9 mouse cellular contexts compared by ENCODE assay signal in genomic region chr3:69238141-69238851, GRCm38 (mm10). TPM values are rescaled to one million over a fixed set of nuclear protein-coding genes. Genes with fewer than 3 reads are reported as not detected.
DNase-seq lines count a peak whose midpoint lies in the region; TF ChIP-seq lines count a peak whose summit lies in the region.
"Had no signal": no experiment of that assay in that cellular context is flagged by ENCODE, and none has a peak within 500 bp of the region (broad histone marks: within the 10 kb centered on the region; RNA-seq: fewer than 3 reads in every experiment).

No protein-coding gene starts in this region.

- TF ChIP-seq CTCF in spleen, adult 2 months (IDR thresholded peaks at IDR 0.05; ENCODE audit: extremely low read depth, insufficient read depth, insufficient read length, insufficient replicate concordance), result no peak

- H3K4me3 ChIP-seq in heart, embryonic 10.5 days, result no peak overlapping the region
- no peak overlapping the region for H3K4me3 ChIP-seq in spleen, adult 2 months (ENCODE audit: extremely low read depth, insufficient read depth, insufficient read length)
- H3K4me3 ChIP-seq: megakaryocyte, embryonic 14.5 days had no signal

- no peaks in the 10 kb centered on the region for H3K27me3 ChIP-seq in heart, embryonic 10.5 days (ENCODE audit: insufficient read depth, poor library complexity, severe bottlenecking)
- H3K27me3 ChIP-seq in spleen, adult 2 months (ENCODE audit: control insufficient read depth, insufficient read depth, low read length), result no peaks in the 10 kb centered on the region

- H3K27ac ChIP-seq in heart, embryonic 10.5 days, result no peak overlapping the region
- no peak overlapping the region for H3K27ac ChIP-seq in spleen, adult 2 months (ENCODE audit: insufficient read depth, low read length)

- no peak for TF ChIP-seq POLR2A in spleen, adult 2 months (IDR thresholded peaks at IDR 0.05; ENCODE audit: low read depth, low read length)

- WGBS in heart, embryonic 10.5 days, result 47% methylated on average over 12 of the region's 12 CpGs
- 50% methylated on average over 12 of the region's 12 CpGs for WGBS in spleen, adult 2 months

- no peaks in the 10 kb centered on the region for H3K9me3 ChIP-seq in heart, embryonic 10.5 days
- H3K9me3 ChIP-seq: megakaryocyte, embryonic 14.5 days had no signal

- no peaks in the 10 kb centered on the region for H3K36me3 ChIP-seq in heart, embryonic 10.5 days
- H3K36me3 ChIP-seq in spleen, adult 2 months (ENCODE audit: control insufficient read depth, insufficient read depth, low read length), result no peaks in the 10 kb centered on the region

- DNase-seq in heart, adult 18-20 months, result peak; percentile 29 to 83
- no peak for DNase-seq in heart, embryonic 10.5 days (ENCODE audit: low spot score)
- DNase-seq in CD8-positive naive resting alpha-beta T cell, adult 2 months (ENCODE audit: low read depth in 2 of 2, low spot score in 2 of 2), result peak; percentile 33 to 63
- DNase-seq in c-Kit-positive CD71-positive TER-119-negative erythroid progenitor cells, embryonic 14.5 days (ENCODE audit: low read depth), result peak; percentile 51
- DNase-seq in frontal cortex, postnatal 10 days (ENCODE audit: low spot score in 2 of 2), result peak; percentile 16 to 62
- peak; percentile 77 for DNase-seq in layer of hippocampus, adult 11-12 months (ENCODE audit: low spot score)
- DNase-seq in lung, postnatal 14 days, result peak; percentile 71
- peak; percentile 31 to 39 for DNase-seq in spleen, adult 2 months (ENCODE audit: low read depth in 1 of 2, low spot score in 2 of 2)

- no peaks in the 10 kb centered on the region for H3K4me1 ChIP-seq in heart, embryonic 10.5 days
- H3K4me1 ChIP-seq in spleen, adult 2 months (ENCODE audit: control insufficient read depth, insufficient read depth, insufficient read length), result no peaks in the 10 kb centered on the region

RNA-seq across cellular contexts. Expression of gene Arl14, which starts 16.1 kb away (rescaled TPM):
- not detected for total RNA-seq in heart, adult 18-20 months (2021)
- not detected in 2 replicates for polyA plus RNA-seq in heart, embryonic 10.5 days (2016; fragmentation: Nextera tagmentation; extraction: Ambion mirVana)
- 0.07 TPM in 1 of 2 replicates, not detected in the other for polyA plus RNA-seq in spleen, adult 2 months (2012; rRNA removed)
